Mouse (Mus musculus): ENCODE results near the gene Gng2.

DNA sequence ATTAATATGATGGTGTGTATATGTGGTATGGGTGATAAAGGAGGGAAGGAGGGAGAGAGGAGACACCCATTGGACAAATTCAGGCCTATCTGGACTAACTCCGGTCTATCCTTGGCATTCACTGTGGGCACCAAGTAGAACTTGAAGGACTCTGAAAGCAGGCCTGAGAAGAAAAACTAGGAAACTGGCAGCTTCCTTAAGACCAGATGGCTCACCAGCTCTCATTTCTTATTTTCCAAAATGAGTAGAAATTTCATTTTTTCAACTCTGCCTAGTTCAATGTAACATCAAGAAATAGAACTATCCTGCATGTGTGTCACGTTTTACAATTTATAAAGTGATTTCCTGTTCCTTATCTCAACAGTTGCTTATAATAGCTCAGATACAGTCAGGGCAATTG, 28.0 kb downstream of the Gng2 start:
- TF ChIP-seq ZC3H11A (IDR thresholded peaks at IDR 0.05; ENCODE audit: borderline replicate concordance, low read depth, low read length) (no peak), CHD2 (IDR thresholded peaks at IDR 0.05; ENCODE audit: low read depth, low read length) (no peak), HCFC1 (IDR thresholded peaks at IDR 0.05; ENCODE audit: borderline replicate concordance, insufficient read depth, low read length) (no peak), MAFK (IDR thresholded peaks at IDR 0.05; ENCODE audit: insufficient read depth, low read depth, low read length) (no peak), ZNF384 (IDR thresholded peaks at IDR 0.05; ENCODE audit: low read depth, low read length) (no peak)

Data from ES-E14 (cell line).